ENCODE assay signal across 8 mouse cellular contexts in the genomic region with DNA sequence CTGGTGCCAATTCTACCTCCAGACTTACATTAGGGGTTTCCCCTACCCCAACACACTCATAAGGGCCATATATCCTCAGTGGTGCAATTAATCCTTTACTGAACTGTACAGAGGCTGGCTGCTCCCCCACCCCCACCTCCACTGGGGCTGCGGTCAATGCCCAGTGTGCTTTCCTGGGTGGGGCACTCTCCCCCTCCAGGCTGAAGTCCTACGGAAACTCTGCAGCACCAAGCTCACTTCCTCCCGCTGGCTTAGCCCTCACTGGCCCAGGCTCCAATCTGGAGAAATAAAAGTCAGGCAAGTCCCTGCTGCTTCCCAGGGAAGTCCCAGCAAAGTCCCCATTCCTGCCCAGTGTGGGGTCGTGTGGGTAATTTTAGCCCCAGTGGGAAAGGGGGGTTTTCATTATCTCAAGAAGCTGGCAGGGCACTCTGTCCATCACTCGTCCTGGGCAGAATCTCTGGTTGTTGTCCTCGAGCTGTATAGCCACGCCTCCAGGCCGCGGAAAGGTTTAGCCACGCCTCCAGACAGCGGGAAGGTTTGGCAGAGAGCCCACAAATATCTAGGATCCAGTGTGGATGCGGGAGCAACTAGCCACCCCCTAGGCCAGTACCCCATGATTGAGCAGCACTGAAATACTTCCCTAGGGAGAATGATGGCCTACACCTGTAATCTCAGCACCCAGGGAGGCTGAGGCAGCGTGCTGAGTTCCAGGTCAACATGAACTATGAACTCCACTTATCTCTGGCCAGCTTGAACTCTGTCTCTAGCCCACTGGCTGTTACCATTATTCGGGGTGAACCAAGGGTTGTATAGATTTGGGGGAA. TPM values are rescaled to one million over a fixed set of nuclear protein-coding genes. Genes with fewer than 3 reads are reported as not detected.
DNase-seq lines count a peak whose midpoint lies in the region; ATAC-seq and TF ChIP-seq lines count a peak whose summit lies in the region.

No protein-coding gene starts in this region.

- peaks cover 24% of the 10 kb centered on the region for H3K4me1 ChIP-seq in lung, embryonic 14.5 days (ENCODE audit: insufficient read depth)
- 0 out of 2 replicates have a peak, but pooled peaks cover 13% of the 10 kb centered on the region for H3K4me1 ChIP-seq in intestine, postnatal 0 days (replicated peaks; ENCODE audit: control insufficient read depth, insufficient read depth, low read length)
- peaks cover 32% of the 10 kb centered on the region for H3K4me1 ChIP-seq in lung, embryonic 16.5 days (replicated peaks; ENCODE audit: control insufficient read depth, insufficient read depth, low read length)

- H3K27ac ChIP-seq in lung, embryonic 14.5 days (ENCODE audit: low read depth) = no peak overlapping the region; the same call in 1 of the 2 replicates
- H3K27ac ChIP-seq in intestine, postnatal 0 days (ENCODE audit: low read depth, low read length) = peak overlapping the region; percentile 79
- H3K27ac ChIP-seq in lung, embryonic 16.5 days (ENCODE audit: low read length) = peak overlapping the region; percentile 49

- WGBS in lung, embryonic 14.5 days = 7% methylated on average over 14 of the region's 14 CpGs
- WGBS in intestine, postnatal 0 days = 5% methylated on average over 14 of the region's 14 CpGs
- WGBS in lung, embryonic 16.5 days = 8% methylated on average over 14 of the region's 14 CpGs

- no peaks in the 10 kb centered on the region for H3K9me3 ChIP-seq in lung, embryonic 14.5 days (ENCODE audit: low read depth, low read length)
- no peaks in the 10 kb centered on the region for H3K9me3 ChIP-seq in intestine, postnatal 0 days (ENCODE audit: control insufficient read depth)
- no peaks in the 10 kb centered on the region for H3K9me3 ChIP-seq in lung, embryonic 16.5 days (ENCODE audit: control insufficient read depth, low read length)

- peak; percentile 25 for ATAC-seq in lung, embryonic 14.5 days (ENCODE audit: insufficient read depth)
- peak; percentile 80 for ATAC-seq in granulocyte monocyte progenitor cell, adult 5-6 weeks (replicated peaks; ENCODE audit: poor library complexity, severe bottlenecking)
- peak; percentile 90 for ATAC-seq in intestine, postnatal 0 days
- ATAC-seq in lung, embryonic 16.5 days (ENCODE audit: low read depth) = peak; percentile 16; the same call in 1 of the 2 replicates

- no peaks in the 10 kb centered on the region for H3K27me3 ChIP-seq in lung, embryonic 14.5 days (ENCODE audit: insufficient read depth, low read length)
- no peaks in the 10 kb centered on the region for H3K27me3 ChIP-seq in intestine, postnatal 0 days (replicated peaks; ENCODE audit: control insufficient read depth, insufficient read depth, low read length)
- no peaks in the 10 kb centered on the region for H3K27me3 ChIP-seq in lung, embryonic 16.5 days (ENCODE audit: control insufficient read depth, insufficient read depth, low read depth, low read length)

- peak; percentile 87 for DNase-seq in lung, embryonic 14.5 days
- no peak for DNase-seq in lung, postnatal 25 days (ENCODE audit: low spot score)
- DNase-seq in retina, postnatal 1 day = peak; percentile 79
- DNase-seq in urinary bladder, postnatal 14 days (ENCODE audit: low spot score) = no peak
- no peak for DNase-seq in cerebellum, postnatal 4 days (ENCODE audit: low spot score in 2 of 2)

- no peak for TF ChIP-seq CTCF in lung, embryonic 14.5 days (IDR thresholded peaks at IDR 0.05; ENCODE audit: low read depth)
- no peak for TF ChIP-seq CTCF in intestine, postnatal 0 days (IDR thresholded peaks at IDR 0.05; ENCODE audit: low read depth)

- no peak overlapping the region for H3K4me3 ChIP-seq in lung, embryonic 14.5 days (ENCODE audit: low read depth, low read length)
- no peak overlapping the region for H3K4me3 ChIP-seq in intestine, postnatal 0 days (ENCODE audit: low read depth, low read length)
- H3K4me3 ChIP-seq in lung, embryonic 16.5 days (ENCODE audit: low read length) = peak overlapping the region; percentile 8; the same call in 1 of the 2 replicates

- H3K4me2 ChIP-seq in lung, embryonic 14.5 days = peak overlapping the region; percentile 51
- H3K4me2 ChIP-seq in intestine, postnatal 0 days (replicated peaks; ENCODE audit: low read depth) = peak overlapping the region; percentile 24
- H3K4me2 ChIP-seq in lung, embryonic 16.5 days (ENCODE audit: low read depth, low read length) = peak overlapping the region; percentile 43

- no peak overlapping the region; the same call in 1 of the 2 replicates for H3K9ac ChIP-seq in lung, embryonic 14.5 days
- 0 out of 2 replicates have a peak overlapping the region, but pooled peaks have one; percentile 2 for H3K9ac ChIP-seq in intestine, postnatal 0 days (ENCODE audit: low read depth, low read length)
- H3K9ac ChIP-seq in lung, embryonic 16.5 days (ENCODE audit: low read length) = peak overlapping the region; percentile 31; the same call in 1 of the 2 replicates

- no peaks in the 10 kb centered on the region for H3K36me3 ChIP-seq in lung, embryonic 14.5 days (ENCODE audit: insufficient read depth)
- H3K36me3 ChIP-seq in intestine, postnatal 0 days (ENCODE audit: control insufficient read depth, insufficient read depth) = no peaks in the 10 kb centered on the region
- no peaks in the 10 kb centered on the region for H3K36me3 ChIP-seq in lung, embryonic 16.5 days (ENCODE audit: control insufficient read depth, insufficient read depth, low read length)

RNA-seq across cellular contexts. Expression of a gene that starts 34.4 kb away (rescaled TPM):
- 16.7 and 19.7 TPM in 2 replicates for polyA plus RNA-seq in lung, embryonic 14.5 days (2014; fragmentation: Nextera tagmentation; extraction: Ambion mirVana)
- 44.6 and 52.8 TPM in 2 replicates for total RNA-seq in granulocyte monocyte progenitor cell, adult 5-6 weeks (2014; fragmentation: Nextera tagmentation)
- 76.3 and 84.9 TPM in 2 replicates for total RNA-seq in granulocyte monocyte progenitor cell, adult 5-6 weeks (2017)
- 21.9 and 23.9 TPM in 2 replicates for polyA plus RNA-seq in intestine, postnatal 0 days (2015; fragmentation: Nextera tagmentation; extraction: Ambion mirVana)
- 35.8 and 36.5 TPM in 2 replicates for polyA plus RNA-seq in lung, embryonic 16.5 days (2015; fragmentation: Nextera tagmentation; extraction: Ambion mirVana)

RNA-seq across cellular contexts. Expression of a gene that starts 49.8 kb away (rescaled TPM):
- polyA plus RNA-seq in lung, embryonic 14.5 days (2014; fragmentation: Nextera tagmentation; extraction: Ambion mirVana) = 20.8 and 21.8 TPM in 2 replicates
- total RNA-seq in granulocyte monocyte progenitor cell, adult 5-6 weeks (2014; fragmentation: Nextera tagmentation) = 17.2 and 17.9 TPM in 2 replicates
- total RNA-seq in granulocyte monocyte progenitor cell, adult 5-6 weeks (2017) = 22.9 and 27.0 TPM in 2 replicates
- polyA plus RNA-seq in intestine, postnatal 0 days (2015; fragmentation: Nextera tagmentation; extraction: Ambion mirVana) = 4.2 TPM in 2 replicates
- polyA plus RNA-seq in lung, embryonic 16.5 days (2015; fragmentation: Nextera tagmentation; extraction: Ambion mirVana) = 16.5 and 17.0 TPM in 2 replicates

Comparison
In these comparisons a context has a peak if more than half of its experiments do, and no peak if none do; other contexts are left out.
1. DNase-seq: peak in lung, embryonic 14.5 days (single experiment) and retina, postnatal 1 day (single experiment); none in lung, postnatal 25 days (single experiment), urinary bladder, postnatal 14 days (single experiment) and cerebellum, postnatal 4 days (0 of 2).
2. ATAC-seq: peak in every context shown above with its lines; median percentile 90 in intestine, postnatal 0 days; 80 in granulocyte monocyte progenitor cell, adult 5-6 weeks; 25 in lung, embryonic 14.5 days; 16 in lung, embryonic 16.5 days.
3. Peak in every context shown above with its lines, with median percentiles within 50 percentile points of each other: H3K4me2 ChIP-seq.